ENCODE assay signal across 9 mouse cellular contexts in genomic region chr2:150650511-150651074, GRCm38 (mm10). TPM values are rescaled to one million over a fixed set of nuclear protein-coding genes. Genes with fewer than 3 reads are reported as not detected.
A peak's percentile ranks its signal among the peaks of the same experiment; 100 is the strongest.
DNase-seq lines count a peak whose midpoint lies in the region; ATAC-seq lines count a peak whose summit lies in the region.
"Had no signal": no experiment of that assay in that cellular context is flagged by ENCODE, and none has a peak within 500 bp of the region (broad histone marks: within the 10 kb centered on the region; RNA-seq: fewer than 3 reads in every experiment).

No protein-coding gene starts in this region.

- H3K27ac ChIP-seq in heart, embryonic 11.5 days (ENCODE audit: low read depth, low read length), result peak overlapping the region; percentile 90
- no peak overlapping the region for H3K27ac ChIP-seq in hindbrain, embryonic 14.5 days
- peak overlapping the region; percentile 53 for H3K27ac ChIP-seq in midbrain, embryonic 13.5 days

- WGBS in heart, embryonic 11.5 days (ENCODE audit: insufficient replicate concordance), result 12% methylated on average over 7 of the region's 7 CpGs
- 9% methylated on average over 7 of the region's 7 CpGs for WGBS in hindbrain, embryonic 14.5 days
- WGBS in midbrain, embryonic 13.5 days, result 10% methylated on average over 7 of the region's 7 CpGs

- H3K4me3 ChIP-seq in heart, embryonic 11.5 days (ENCODE audit: low read depth, low read length), result no peak overlapping the region
- no peak overlapping the region for H3K4me3 ChIP-seq in hindbrain, embryonic 14.5 days (replicated peaks; ENCODE audit: low read length)
- H3K4me3 ChIP-seq in midbrain, embryonic 13.5 days (replicated peaks), result no peak overlapping the region

- peak overlapping the region; percentile 62; the same call in 1 of the 2 replicates for H3K9ac ChIP-seq in heart, embryonic 11.5 days (ENCODE audit: low read depth, low read length)
- 0 out of 2 replicates have a peak overlapping the region, but pooled peaks have one; percentile 9 for H3K9ac ChIP-seq in hindbrain, embryonic 14.5 days
- peak overlapping the region; percentile 28; the same call in 1 of the 2 replicates for H3K9ac ChIP-seq in midbrain, embryonic 13.5 days (replicated peaks)

- no peak for DNase-seq in heart, adult 9 months (ENCODE audit: low spot score in 2 of 2)
- DNase-seq in R1 (ENCODE audit: low read depth, low spot score), result peak; percentile 42
- DNase-seq in hindbrain, embryonic 14.5 days (ENCODE audit: low spot score), result no peak
- DNase-seq in cerebellum, adult 8-10 months, result no peak
- no peak for DNase-seq in right cerebral cortex, postnatal 14 days
- DNase-seq: right cerebral cortex, postnatal 25 days had no signal

- H3K27me3 ChIP-seq in heart, embryonic 11.5 days (ENCODE audit: control insufficient read depth, insufficient read depth, low read length), result no peaks in the 10 kb centered on the region
- H3K27me3 ChIP-seq in hindbrain, embryonic 14.5 days (ENCODE audit: control insufficient read depth, insufficient read depth, low read length), result no peaks in the 10 kb centered on the region
- no peaks in the 10 kb centered on the region for H3K27me3 ChIP-seq in midbrain, embryonic 13.5 days

- H3K9me3 ChIP-seq in heart, embryonic 11.5 days (replicated peaks; ENCODE audit: control insufficient read depth, low read length), result no peaks in the 10 kb centered on the region
- H3K9me3 ChIP-seq in hindbrain, embryonic 14.5 days (ENCODE audit: control insufficient read depth, low read length), result 0 out of 2 replicates have a peak, but pooled peaks cover 2% of the 10 kb centered on the region
- no peaks in the 10 kb centered on the region for H3K9me3 ChIP-seq in midbrain, embryonic 13.5 days

- peaks cover 16% of the 10 kb centered on the region for H3K4me1 ChIP-seq in heart, embryonic 11.5 days (ENCODE audit: control insufficient read depth, insufficient read depth, low read length)
- peaks cover 33% of the 10 kb centered on the region for H3K4me1 ChIP-seq in hindbrain, embryonic 14.5 days (replicated peaks; ENCODE audit: control insufficient read depth, insufficient read depth, low read length)
- H3K4me1 ChIP-seq in midbrain, embryonic 13.5 days (replicated peaks), result peaks cover 42% of the 10 kb centered on the region

- H3K4me2 ChIP-seq in heart, embryonic 11.5 days, result peak overlapping the region; percentile 27
- no peak overlapping the region for H3K4me2 ChIP-seq in hindbrain, embryonic 14.5 days (replicated peaks)
- H3K4me2 ChIP-seq in midbrain, embryonic 13.5 days (replicated peaks), result 0 out of 2 replicates have a peak overlapping the region, but pooled peaks have one; percentile 0

- H3K36me3 ChIP-seq in heart, embryonic 11.5 days (ENCODE audit: control insufficient read depth, insufficient read depth, low read length), result no peaks in the 10 kb centered on the region
- H3K36me3 ChIP-seq in hindbrain, embryonic 14.5 days (replicated peaks; ENCODE audit: control insufficient read depth, insufficient read depth), result no peaks in the 10 kb centered on the region
- H3K36me3 ChIP-seq in midbrain, embryonic 13.5 days, result peaks cover 4% of the 10 kb centered on the region; the same call in 1 of the 2 replicates

- peak; percentile 71 for ATAC-seq in heart, embryonic 11.5 days (replicated peaks; ENCODE audit: insufficient number of reproducible peaks, low FRiP score, low TSS enrichment)
- ATAC-seq in hindbrain, embryonic 14.5 days (ENCODE audit: low FRiP score), result peak; percentile 26; the same call in 1 of the 2 replicates
- peak; percentile 68 for ATAC-seq in midbrain, embryonic 13.5 days
- ATAC-seq in frontal cortex, adult (ENCODE audit: low TSS enrichment), result no peak

RNA-seq across cellular contexts. Expression of gene Acss1, which starts 17.7 kb away (rescaled TPM):
- polyA plus RNA-seq in heart, embryonic 11.5 days (2014; fragmentation: Nextera tagmentation; extraction: Ambion mirVana), result 14.8 and 16.8 TPM in 2 replicates
- polyA plus RNA-seq in hindbrain, embryonic 14.5 days (2014; fragmentation: Nextera tagmentation; extraction: Ambion mirVana), result 14.8 and 18.2 TPM in 2 replicates
- 20.1 and 22.7 TPM in 2 replicates for polyA plus RNA-seq in midbrain, embryonic 13.5 days (2015; fragmentation: Nextera tagmentation; extraction: Ambion mirVana)

RNA-seq across cellular contexts. Expression of gene Vsx1, which starts 38.6 kb away (rescaled TPM):
- not detected in 2 replicates for polyA plus RNA-seq in heart, embryonic 11.5 days (2014; fragmentation: Nextera tagmentation; extraction: Ambion mirVana)
- polyA plus RNA-seq in hindbrain, embryonic 14.5 days (2014; fragmentation: Nextera tagmentation; extraction: Ambion mirVana), result 0.05 TPM in 2 replicates
- polyA plus RNA-seq in midbrain, embryonic 13.5 days (2015; fragmentation: Nextera tagmentation; extraction: Ambion mirVana), result 0.05 and 0.23 TPM in 2 replicates

RNA-seq across cellular contexts. Expression of gene Apmap, which starts 42.2 kb away (rescaled TPM):
- 31.1 and 35.2 TPM in 2 replicates for polyA plus RNA-seq in heart, embryonic 11.5 days (2014; fragmentation: Nextera tagmentation; extraction: Ambion mirVana)
- polyA plus RNA-seq in hindbrain, embryonic 14.5 days (2014; fragmentation: Nextera tagmentation; extraction: Ambion mirVana), result 41.6 and 42.6 TPM in 2 replicates
- polyA plus RNA-seq in midbrain, embryonic 13.5 days (2015; fragmentation: Nextera tagmentation; extraction: Ambion mirVana), result 39.9 and 43.0 TPM in 2 replicates

Comparison
In these comparisons a context has a peak if more than half of its experiments do, and no peak if none do; other contexts are left out.
1. H3K9ac ChIP-seq: peak in every context shown above with its lines; median percentile 62 in heart, embryonic 11.5 days; 28 in midbrain, embryonic 13.5 days; 9 in hindbrain, embryonic 14.5 days.